In the genomic region with DNA sequence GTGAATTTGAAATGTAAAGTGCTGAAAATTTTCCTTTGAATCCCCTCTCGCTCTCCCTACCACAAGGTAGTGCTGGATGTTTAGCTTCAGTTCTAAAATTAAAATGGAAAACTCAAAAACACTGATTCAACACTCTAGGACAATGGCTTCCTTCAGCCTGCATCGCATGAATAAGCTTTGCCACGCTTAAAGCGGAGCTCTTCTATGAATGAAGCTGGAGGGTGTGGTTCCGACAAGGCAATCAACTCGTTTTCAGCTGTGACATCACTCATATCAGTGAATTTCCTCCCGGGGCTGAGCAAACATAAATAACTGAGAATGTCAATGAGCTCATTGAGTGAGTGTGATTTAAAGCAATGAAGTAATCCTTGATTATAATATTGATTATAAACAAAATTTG, we compare ENCODE assay signal across 20 mouse cellular contexts.
A peak's percentile ranks its signal among the peaks of the same experiment; 100 is the strongest.
DNase-seq lines count a peak whose midpoint lies in the region; ATAC-seq lines count a peak whose summit lies in the region.
"Had no signal": no experiment of that assay in that cellular context is flagged by ENCODE, and none has a peak within 500 bp of the region (broad histone marks: within the 10 kb centered on the region; RNA-seq: fewer than 3 reads in every experiment).

No protein-coding gene starts in this region.

- H3K27me3 ChIP-seq in forebrain, embryonic 12.5 days: no peaks in the 10 kb centered on the region
- no peaks in the 10 kb centered on the region for H3K27me3 ChIP-seq in forebrain, embryonic 15.5 days
- H3K27me3 ChIP-seq in neural tube, embryonic 15.5 days (replicated peaks): no peaks in the 10 kb centered on the region
- H3K27me3 ChIP-seq in hindbrain, embryonic 11.5 days (ENCODE audit: control insufficient read depth, insufficient read depth, low read length): no peaks in the 10 kb centered on the region
- H3K27me3 ChIP-seq: limb, embryonic 13.5 days; liver, embryonic 15.5 days; stomach, embryonic 15.5 days had no signal

- no peak overlapping the region for H3K4me3 ChIP-seq in forebrain, embryonic 12.5 days (replicated peaks)
- H3K4me3 ChIP-seq in forebrain, embryonic 15.5 days: no peak overlapping the region
- no peak overlapping the region for H3K4me3 ChIP-seq in neural tube, embryonic 15.5 days (replicated peaks)
- H3K4me3 ChIP-seq in hindbrain, embryonic 11.5 days (ENCODE audit: low read depth, low read length): no peak overlapping the region
- H3K4me3 ChIP-seq: erythroblast, embryonic 14.5 days; limb, embryonic 13.5 days; liver, embryonic 15.5 days; stomach, embryonic 15.5 days had no signal

- peak; percentile 41; the same call in 1 of the 2 replicates for ATAC-seq in forebrain, embryonic 12.5 days (ENCODE audit: low FRiP score)
- ATAC-seq in forebrain, embryonic 15.5 days (replicated peaks): no peak
- ATAC-seq in neural tube, embryonic 15.5 days (ENCODE audit: low FRiP score): no peak
- ATAC-seq in hindbrain, embryonic 11.5 days (ENCODE audit: low FRiP score): 0 out of 2 replicates have a peak, but pooled peaks have one; percentile 56

- DNase-seq in neural tube, embryonic 10.5 days (ENCODE audit: extremely low spot score, low spot score): no peak
- DNase-seq in hindbrain, embryonic 11.5 days (ENCODE audit: low spot score): peak; percentile 25
- DNase-seq in retina, embryonic 14.5 days (ENCODE audit: low spot score): peak; percentile 27
- no peak for DNase-seq in thymus, adult 18-20 months
- no peak for DNase-seq in cerebellum, postnatal 10 days
- DNase-seq: adrenal gland, postnatal 10 days; cerebellum, adult 9-10 months; heart, postnatal 4 days; kidney, adult 11 months; kidney, postnatal 14 days; layer of hippocampus, adult 9-11 months; lung, postnatal 14 days; spleen, adult 18-20 months had no signal

- H3K9me3 ChIP-seq in forebrain, embryonic 12.5 days: no peaks in the 10 kb centered on the region
- no peaks in the 10 kb centered on the region for H3K9me3 ChIP-seq in forebrain, embryonic 15.5 days
- H3K9me3 ChIP-seq in neural tube, embryonic 15.5 days (replicated peaks): no peaks in the 10 kb centered on the region
- H3K9me3 ChIP-seq in hindbrain, embryonic 11.5 days (ENCODE audit: control insufficient read depth, low read length): no peaks in the 10 kb centered on the region
- H3K9me3 ChIP-seq: limb, embryonic 13.5 days; liver, embryonic 15.5 days; stomach, embryonic 15.5 days had no signal

- 32% methylated on average over 7 of the region's 7 CpGs for WGBS in forebrain, embryonic 12.5 days
- 21% methylated on average over 7 of the region's 7 CpGs for WGBS in forebrain, embryonic 15.5 days
- 30% methylated on average over 7 of the region's 7 CpGs for WGBS in neural tube, embryonic 15.5 days
- 38% methylated on average over 7 of the region's 7 CpGs for WGBS in hindbrain, embryonic 11.5 days

- H3K27ac ChIP-seq in forebrain, embryonic 12.5 days: no peak overlapping the region
- no peak overlapping the region for H3K27ac ChIP-seq in forebrain, embryonic 15.5 days (replicated peaks)
- H3K27ac ChIP-seq in neural tube, embryonic 15.5 days (replicated peaks): no peak overlapping the region
- no peak overlapping the region for H3K27ac ChIP-seq in hindbrain, embryonic 11.5 days (ENCODE audit: low read depth, low read length)
- H3K27ac ChIP-seq: limb, embryonic 13.5 days; liver, embryonic 15.5 days; stomach, embryonic 15.5 days had no signal

- H3K4me2 ChIP-seq in forebrain, embryonic 12.5 days: no peak overlapping the region
- no peak overlapping the region for H3K4me2 ChIP-seq in forebrain, embryonic 15.5 days (replicated peaks)
- H3K4me2 ChIP-seq in neural tube, embryonic 15.5 days: peak overlapping the region; percentile 29
- H3K4me2 ChIP-seq in hindbrain, embryonic 11.5 days (replicated peaks; ENCODE audit: low read depth, low read length): no peak overlapping the region
- H3K4me2 ChIP-seq: limb, embryonic 13.5 days; liver, embryonic 15.5 days; stomach, embryonic 15.5 days had no signal

- H3K4me1 ChIP-seq in forebrain, embryonic 12.5 days: no peaks in the 10 kb centered on the region
- no peaks in the 10 kb centered on the region for H3K4me1 ChIP-seq in forebrain, embryonic 15.5 days
- H3K4me1 ChIP-seq in neural tube, embryonic 15.5 days: peaks cover under 1% of the 10 kb centered on the region; the same call in 1 of the 2 replicates
- no peaks in the 10 kb centered on the region for H3K4me1 ChIP-seq in hindbrain, embryonic 11.5 days (replicated peaks; ENCODE audit: control insufficient read depth, insufficient read depth, low read length)
- H3K4me1 ChIP-seq: limb, embryonic 13.5 days; liver, embryonic 15.5 days; stomach, embryonic 15.5 days had no signal

- H3K36me3 ChIP-seq in forebrain, embryonic 12.5 days (replicated peaks): no peaks in the 10 kb centered on the region
- no peaks in the 10 kb centered on the region for H3K36me3 ChIP-seq in forebrain, embryonic 15.5 days
- no peaks in the 10 kb centered on the region for H3K36me3 ChIP-seq in neural tube, embryonic 15.5 days
- no peaks in the 10 kb centered on the region for H3K36me3 ChIP-seq in hindbrain, embryonic 11.5 days (ENCODE audit: control insufficient read depth, insufficient read depth, low read length)
- H3K36me3 ChIP-seq: limb, embryonic 13.5 days; liver, embryonic 15.5 days; stomach, embryonic 15.5 days had no signal

- no peak overlapping the region for H3K9ac ChIP-seq in forebrain, embryonic 12.5 days
- no peak overlapping the region for H3K9ac ChIP-seq in forebrain, embryonic 15.5 days (replicated peaks)
- H3K9ac ChIP-seq in neural tube, embryonic 15.5 days (replicated peaks): no peak overlapping the region
- H3K9ac ChIP-seq in hindbrain, embryonic 11.5 days (ENCODE audit: low read depth, low read length): no peak overlapping the region
- H3K9ac ChIP-seq: limb, embryonic 13.5 days; liver, embryonic 15.5 days; stomach, embryonic 15.5 days had no signal

Comparison
In these comparisons a context has a peak if more than half of its experiments do, and no peak if none do; other contexts are left out.
1. ATAC-seq: peak in forebrain, embryonic 12.5 days (single experiment) and hindbrain, embryonic 11.5 days (single experiment); none in forebrain, embryonic 15.5 days (single experiment) and neural tube, embryonic 15.5 days (single experiment).
2. DNase-seq: peak in hindbrain, embryonic 11.5 days (single experiment) and retina, embryonic 14.5 days (single experiment); none in neural tube, embryonic 10.5 days (single experiment), thymus, adult 18-20 months (0 of 2) and cerebellum, postnatal 10 days (0 of 2).